Comparison of ENCODE assay signal across 8 mouse cellular contexts in genomic region chr7:16273081-16273765, GRCm38 (mm10). TPM values are rescaled to one million over a fixed set of nuclear protein-coding genes. Genes with fewer than 3 reads are reported as not detected.
DNase-seq lines count a peak whose midpoint lies in the region; ATAC-seq lines count a peak whose summit lies in the region.

Gene Inafm1 (minus strand): TSS chr7:16273617.

- peak within 1 kb of the TSS; percentile 93 for H3K4me2 ChIP-seq in hindbrain, embryonic 12.5 days (replicated peaks)

- H3K4me1 ChIP-seq in hindbrain, embryonic 12.5 days = peaks cover 28% of the 10 kb centered on the region

- H3K27me3 ChIP-seq in hindbrain, embryonic 12.5 days = peaks cover 12% of the 10 kb centered on the region

- peak; percentile 86 for DNase-seq in T-cell, adult 2 months (ENCODE audit: low spot score)
- DNase-seq in cerebellum, postnatal 14 days = peak; percentile 89 to 92
- DNase-seq in frontal cortex, postnatal 14 days (ENCODE audit: low spot score in 2 of 2) = peak; percentile 71 to 76
- peak; percentile 76 to 78 for DNase-seq in layer of hippocampus, postnatal 36 days
- peak; percentile 91 for DNase-seq in lung, postnatal 25 days (ENCODE audit: low spot score)
- peak; percentile 95 for DNase-seq in retina, postnatal 1 day
- DNase-seq in urinary bladder, adult 18-20 months (ENCODE audit: low spot score in 2 of 2) = peak; percentile 77 to 82

- H3K36me3 ChIP-seq in hindbrain, embryonic 12.5 days = peaks cover 31% of the 10 kb centered on the region

- 2% methylated on average over 45 of the region's 49 CpGs for WGBS in hindbrain, embryonic 12.5 days

- ATAC-seq in hindbrain, embryonic 12.5 days (ENCODE audit: low FRiP score) = peak; percentile 86

- peak within 1 kb of the TSS; percentile 94 for H3K27ac ChIP-seq in hindbrain, embryonic 12.5 days

- peak within 1 kb of the TSS; percentile 88 for H3K9ac ChIP-seq in hindbrain, embryonic 12.5 days

- H3K4me3 ChIP-seq in hindbrain, embryonic 12.5 days = peak within 1 kb of the TSS; percentile 82

- H3K9me3 ChIP-seq in hindbrain, embryonic 12.5 days (replicated peaks) = no peaks in the 10 kb centered on the region

RNA-seq across cellular contexts. Expression of gene Inafm1, which starts in this region (rescaled TPM):
- polyA plus RNA-seq in hindbrain, embryonic 12.5 days (2016; fragmentation: Nextera tagmentation; extraction: Ambion mirVana) = 23.3 and 25.4 TPM in 2 replicates
- total RNA-seq in layer of hippocampus, postnatal 36 days (2021) = 10 to 100 TPM; 31.2 to 33.0 TPM

Comparison
In these comparisons a context has a peak if more than half of its experiments do, and no peak if none do; other contexts are left out.
1. Peak in every context shown above with its lines: DNase-seq, ATAC-seq, H3K4me3 ChIP-seq and H3K27ac ChIP-seq.